Mouse (Mus musculus): ENCODE measurements around the gene Hand1. TPM values are rescaled to one million over a fixed set of nuclear protein-coding genes. Genes with fewer than 3 reads are reported as not detected.
"Not testable (repeated sequence)": the region's sequence is repeated elsewhere in the genome, so short reads cannot be mapped to it uniquely, and the experiment has no call there.

Gene Hand1
- 10 to 100 TPM; 21.4 to 25.6 TPM for total RNA-seq (2021)
- long read RNA-seq, experiment 1, transcript Hand1-201 (2 exons, 1,904 nt) = major isoform, 25 of 28 reads
- long read RNA-seq, experiment 1, partial matches to known transcripts = 3 of 28 reads
- long read RNA-seq, experiment 1, other reads (novel, unspliced or antisense) = 0 of 28 reads
- long read RNA-seq, experiment 2, transcript Hand1-201 (2 exons, 1,904 nt) = major isoform, 33 of 33 reads
- long read RNA-seq, experiment 2, partial matches to known transcripts = 0 of 33 reads
- long read RNA-seq, experiment 2, other reads (novel, unspliced or antisense) = 0 of 33 reads

- DNase-seq (ENCODE audit: low spot score in 2 of 2) = no peak
Observed at GRCm38 (mm10) chr11:57832552-57833201, at the start of gene Hand1. TSS of gene Hand1 (minus strand) at chr11:57832818.

DNA sequence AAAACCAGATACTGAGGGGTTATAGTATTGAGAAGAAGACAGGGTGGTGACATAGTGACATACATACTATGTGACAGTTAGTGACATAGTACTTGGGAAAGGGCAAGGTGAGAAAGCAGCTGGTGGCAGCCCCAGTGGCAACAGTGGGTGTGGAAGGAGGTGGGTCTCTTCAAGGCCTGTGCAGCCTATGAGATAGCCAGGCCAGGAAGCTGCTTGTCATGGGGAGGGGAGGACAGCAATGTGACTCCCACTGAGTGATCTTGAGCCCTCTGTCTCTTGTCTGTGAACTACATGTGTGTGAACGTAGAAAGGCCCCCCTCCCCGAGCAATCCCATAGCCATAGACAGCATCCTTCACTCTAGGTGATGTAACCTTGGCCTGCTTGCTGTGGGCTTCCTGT is 43.5 kb upstream of the Hand1 start:
- no peak for DNase-seq (ENCODE audit: low spot score in 2 of 2)

DNA sequence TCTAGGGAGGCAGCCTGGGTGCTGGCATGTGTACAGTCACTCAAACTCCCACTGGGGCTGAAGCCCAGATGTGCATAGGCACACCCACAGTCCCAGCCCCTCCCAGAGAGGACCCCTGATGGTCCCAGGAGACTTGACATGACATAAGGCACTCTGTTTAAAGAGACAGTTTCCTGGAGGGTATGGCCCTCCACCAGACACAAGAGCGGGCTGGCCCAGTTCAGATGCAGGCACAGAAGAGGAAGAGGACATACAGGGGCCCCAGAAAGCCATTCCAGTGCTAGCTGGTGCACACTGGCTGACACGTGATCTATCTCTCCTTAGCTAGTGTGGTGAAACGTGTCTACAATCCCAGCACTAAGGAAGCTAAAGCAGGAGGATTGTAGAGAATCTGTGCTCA is 40.4 kb upstream of the Hand1 start:
- DNase-seq (ENCODE audit: low spot score in 2 of 2) = no peak

DNA sequence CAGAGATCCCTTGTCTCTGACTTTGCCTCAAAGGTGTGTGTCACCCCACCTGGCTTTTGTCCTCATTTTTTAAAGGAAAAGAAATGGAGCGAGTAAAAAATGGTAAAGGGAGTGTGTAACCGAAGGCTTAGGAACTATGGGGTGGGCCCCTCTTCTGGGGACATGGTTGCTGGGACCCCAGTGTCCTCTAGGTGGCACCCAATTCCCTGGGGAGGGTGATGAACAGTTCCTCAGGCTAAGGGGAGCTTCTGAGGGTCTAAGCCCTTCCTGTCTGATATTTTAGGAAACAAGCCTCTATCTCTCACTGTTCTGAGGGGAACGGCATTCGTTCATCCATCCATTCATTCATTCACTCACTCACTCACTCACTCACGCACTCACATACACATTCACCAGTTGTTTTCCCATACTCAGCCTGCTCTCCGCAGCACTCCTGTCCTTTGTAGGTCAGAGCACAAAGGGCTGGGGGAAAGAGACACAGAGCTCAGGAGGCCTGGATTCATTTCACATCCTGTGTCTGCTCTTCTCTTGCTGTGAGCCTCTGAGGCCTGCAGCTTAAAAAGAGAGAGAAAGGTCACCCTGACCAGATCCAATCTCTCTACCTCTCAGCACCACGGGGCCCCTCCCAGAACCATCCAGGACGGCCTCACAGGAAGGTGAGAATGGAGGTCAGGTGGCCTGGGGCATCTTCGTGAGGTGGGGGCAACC is 36.3 kb upstream of the Hand1 start:
- DNase-seq (ENCODE audit: low spot score in 2 of 2) = no peak

- DNase-seq (ENCODE audit: low spot score in 2 of 2) = no peak
Observed at GRCm38 (mm10) chr11:57866466-57866865, 33.8 kb upstream of the Hand1 start.

- DNase-seq (ENCODE audit: low spot score in 2 of 2) = no peak
Observed at GRCm38 (mm10) chr11:57864577-57864976, 32.0 kb upstream of the Hand1 start.

DNA sequence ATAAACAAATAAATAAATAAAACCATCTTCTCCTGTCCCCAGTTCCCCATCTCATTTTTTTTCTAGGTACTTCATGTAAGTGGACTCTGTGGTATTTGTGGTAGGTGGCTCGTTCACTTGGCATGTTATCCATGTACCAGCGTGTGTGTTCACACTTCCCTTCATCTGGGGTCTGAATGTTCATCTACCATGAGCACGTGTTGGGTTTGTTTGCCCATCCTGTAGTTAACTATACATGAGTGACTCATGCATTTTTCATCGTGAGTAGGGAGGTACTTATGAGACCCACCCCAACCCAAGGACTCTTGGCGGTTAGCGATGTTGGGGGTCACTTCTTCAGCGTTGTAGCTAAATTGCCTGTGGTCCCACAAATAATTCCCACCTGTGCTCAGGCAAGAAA is 29.5 kb upstream of the Hand1 start:
- DNase-seq (ENCODE audit: low spot score in 2 of 2) = no peak

DNA sequence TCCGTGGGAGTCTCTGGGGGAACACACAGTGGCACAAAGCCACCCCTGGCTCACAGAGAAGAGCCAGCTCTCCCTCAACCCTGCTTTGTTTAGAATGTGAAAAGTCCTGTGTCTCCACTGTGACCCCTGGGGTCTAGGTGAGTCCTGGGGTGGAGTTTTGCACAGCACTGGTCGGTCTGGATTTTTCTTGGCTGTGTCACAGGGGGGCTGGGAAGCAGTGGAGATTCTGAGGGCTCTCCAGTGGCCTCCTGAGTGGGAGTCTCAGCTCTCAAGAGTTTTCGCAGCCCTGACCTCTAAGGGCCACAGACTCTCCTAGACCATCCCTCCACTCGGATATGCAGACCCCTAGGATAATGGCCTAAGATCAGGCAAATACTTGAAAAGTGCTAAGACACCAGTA is 25.1 kb upstream of the Hand1 start:
- no peak for DNase-seq (ENCODE audit: low spot score in 2 of 2)

GRCm38 (mm10) chr11:57853571-57853970 is 21.0 kb upstream of the Hand1 start:
- no peak for DNase-seq (ENCODE audit: low spot score in 2 of 2)

- DNase-seq (ENCODE audit: low spot score in 2 of 2) = no peak
Observed at GRCm38 (mm10) chr11:57850931-57851330, 18.3 kb upstream of the Hand1 start.

DNA sequence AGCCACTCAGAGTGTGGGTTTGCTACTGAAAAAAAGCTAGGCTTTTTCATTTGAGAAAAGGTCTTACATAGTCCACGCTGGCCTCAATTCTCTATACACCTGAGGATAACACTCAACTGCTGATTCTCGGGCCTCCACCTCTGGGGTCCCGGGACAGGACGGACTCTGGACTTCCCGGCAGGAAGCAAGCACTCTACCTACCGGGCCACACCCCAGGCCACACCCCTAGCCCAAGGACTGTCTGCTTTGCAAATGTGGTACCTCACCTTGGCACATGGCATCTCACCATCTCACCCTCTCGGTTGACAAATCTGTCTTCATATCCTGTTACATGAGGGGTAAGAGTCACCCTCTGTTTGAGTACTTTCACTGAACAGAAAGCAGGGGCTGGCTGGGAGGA is 17.7 kb upstream of the Hand1 start:
- no peak for DNase-seq (ENCODE audit: low spot score in 2 of 2)

GRCm38 (mm10) chr11:57847396-57847795 is 14.8 kb upstream of the Hand1 start:
- DNase-seq (ENCODE audit: low spot score in 2 of 2) = no peak

- not testable (repeated sequence) for DNase-seq (ENCODE audit: low spot score in 2 of 2)
Observed at GRCm38 (mm10) chr11:57846421-57847363, 14.1 kb upstream of the Hand1 start.

DNA sequence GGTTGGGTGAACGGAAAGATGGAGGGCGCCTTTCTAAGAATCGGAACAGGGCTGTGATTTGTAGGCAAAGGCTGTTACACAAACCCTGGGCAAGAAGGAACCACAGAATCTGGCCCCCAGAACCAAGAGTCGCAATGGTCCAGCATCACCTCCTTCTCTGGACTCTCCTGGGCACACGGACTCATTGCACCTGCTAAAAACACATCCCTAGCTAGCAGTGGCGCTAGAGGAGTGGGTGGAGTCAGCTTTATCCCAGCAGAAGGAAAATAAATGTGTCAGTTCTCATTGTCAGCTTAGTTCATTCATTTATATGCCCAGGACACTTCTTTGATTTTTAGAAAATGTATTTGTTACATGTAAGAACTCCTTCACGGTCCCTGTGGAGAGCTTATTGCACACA is 8.8 kb upstream of the Hand1 start:
- no peak for DNase-seq (ENCODE audit: low spot score in 2 of 2)

GRCm38 (mm10) chr11:57840986-57841385 is 8.4 kb upstream of the Hand1 start:
- DNase-seq (ENCODE audit: low spot score in 2 of 2) = no peak

DNA sequence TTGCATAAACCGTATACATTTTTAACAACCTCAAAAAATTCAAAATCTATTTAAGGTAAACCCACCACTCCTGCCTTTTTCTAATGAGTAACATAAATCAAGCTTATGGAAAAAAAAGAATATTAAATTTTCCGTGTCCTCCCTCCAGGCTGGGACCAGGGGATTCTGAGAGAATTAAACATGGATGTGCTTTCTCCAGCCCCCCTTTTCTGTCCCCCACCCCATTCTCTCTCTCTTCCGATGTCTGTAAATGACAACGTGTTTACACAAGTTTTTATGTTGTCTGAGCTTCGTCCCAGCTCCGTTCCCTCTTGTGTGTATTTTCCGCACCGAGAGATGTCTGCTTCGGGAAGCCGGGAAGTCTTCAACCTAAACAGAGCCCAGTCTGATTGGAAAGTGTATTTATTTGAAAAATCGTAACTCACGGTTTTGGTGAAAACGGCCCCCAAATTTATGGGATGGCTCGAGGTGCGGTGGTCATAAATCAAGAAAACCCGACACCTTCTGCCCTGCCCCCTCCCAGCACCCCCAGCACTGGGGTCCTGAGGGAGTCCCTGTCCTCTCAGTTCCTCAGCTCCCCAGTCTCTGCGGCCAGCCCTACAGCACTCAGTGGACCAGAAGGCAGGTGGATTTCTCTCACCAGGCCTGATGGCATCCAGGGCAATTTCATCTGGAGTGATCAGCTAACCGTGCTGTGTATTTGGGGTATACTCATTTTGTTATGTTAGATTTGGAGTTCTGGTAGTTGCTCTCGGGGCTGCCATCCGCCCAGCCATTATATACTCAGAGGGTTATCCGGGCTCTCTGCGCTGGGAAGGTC is 5.5 kb upstream of the Hand1 start:
- no peak for DNase-seq (ENCODE audit: low spot score in 2 of 2)

DNA sequence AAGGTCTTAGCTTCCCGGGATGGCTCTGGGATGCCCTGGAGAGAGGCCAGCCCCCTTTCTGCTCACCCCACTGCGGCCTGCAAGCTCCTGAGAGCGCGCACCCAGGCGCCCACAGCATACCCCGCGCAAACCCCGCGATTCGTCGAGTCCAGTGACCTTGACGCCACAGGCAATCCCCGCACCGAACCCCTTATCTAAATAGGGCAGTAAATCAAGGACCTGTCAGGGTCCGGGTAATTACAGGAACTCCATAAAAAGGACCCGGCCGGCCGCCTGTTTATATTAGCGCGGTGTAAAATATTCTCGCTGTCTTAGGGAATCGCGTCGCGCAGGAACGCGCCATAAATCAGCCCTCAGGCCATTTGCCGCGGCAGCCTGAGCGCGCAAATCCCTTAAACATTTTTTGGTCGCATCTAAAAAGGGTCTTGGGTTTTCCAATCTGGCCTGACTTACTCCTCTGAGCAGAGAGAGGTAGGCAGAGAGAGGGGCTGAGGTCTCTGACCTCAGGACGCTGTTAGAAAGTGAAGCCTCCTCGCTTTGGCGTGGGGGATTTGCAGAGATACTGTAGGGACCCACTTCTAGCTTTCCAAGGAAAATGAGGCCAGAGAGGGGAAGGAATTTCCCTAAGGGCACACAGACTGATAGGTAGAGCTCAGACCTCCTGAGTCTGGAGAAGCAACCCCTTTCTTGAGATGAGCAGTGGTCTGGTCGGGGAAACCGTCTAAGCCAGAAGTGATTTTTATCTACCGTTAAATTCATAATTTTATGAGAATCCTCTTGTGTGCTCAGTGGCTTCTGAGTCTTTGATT is 4.5 kb upstream of the Hand1 start:
- no peak for DNase-seq (ENCODE audit: low spot score in 2 of 2)

DNA sequence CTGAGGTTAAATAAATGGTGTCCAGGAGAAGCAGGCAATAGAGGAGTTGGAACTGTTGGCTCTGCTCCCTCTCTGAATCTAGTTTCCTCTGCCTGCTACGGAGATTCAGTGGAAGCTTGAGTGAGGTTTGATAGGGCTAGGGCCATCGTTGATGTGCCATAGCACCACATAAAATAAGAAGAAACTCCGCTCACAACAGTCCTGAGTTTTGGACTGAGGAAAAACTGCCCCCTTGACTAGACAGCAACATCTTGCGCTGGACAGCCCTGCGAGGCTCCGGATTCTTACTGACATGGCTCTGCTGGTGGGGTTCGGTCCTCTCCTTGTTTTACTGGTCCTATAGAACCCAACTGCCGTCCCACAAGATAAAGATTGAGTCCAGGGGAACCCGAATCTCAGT is 3.8 kb upstream of the Hand1 start:
- no peak for DNase-seq (ENCODE audit: low spot score in 2 of 2)

DNA sequence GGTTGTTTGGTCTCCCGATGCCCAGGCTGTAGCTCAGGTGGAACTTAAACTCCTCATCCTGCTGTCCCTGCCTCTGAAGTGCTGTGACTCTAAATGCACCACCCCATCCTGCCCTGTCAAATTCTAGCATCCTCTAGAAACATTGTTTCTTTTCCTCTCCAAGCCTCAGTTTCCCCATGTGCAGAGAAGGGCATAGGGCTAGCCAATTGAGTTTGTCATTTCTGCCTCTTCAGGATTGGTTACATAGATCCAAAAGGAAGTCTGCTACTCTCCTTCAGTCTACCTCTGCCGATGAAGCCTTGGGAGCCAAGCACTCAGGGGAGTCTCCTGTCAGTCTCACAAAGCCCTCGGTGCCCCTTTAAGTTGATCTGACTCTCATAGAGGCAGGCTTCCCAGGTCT is 3.3 kb upstream of the Hand1 start:
- DNase-seq (ENCODE audit: low spot score in 2 of 2) = no peak

GRCm38 (mm10) chr11:57835331-57835730 is 2.7 kb upstream of the Hand1 start:
- no peak for DNase-seq (ENCODE audit: low spot score in 2 of 2)
